Mouse (Mus musculus) neural tube, embryonic 13.5 days (tissue): ENCODE measurements around the gene Sorl1. TPM values are rescaled to one million over a fixed set of nuclear protein-coding genes. Genes with fewer than 3 reads are reported as not detected.

Experiments
- polyA plus RNA-seq: library from polyadenylated mRNA; unstranded; fragments of >200 nt; fragmentation: Nextera tagmentation; extraction: Ambion mirVana; gene quantifications from 2 replicates; pipeline ENCODE4 v1.2.1, GENCODE M21; 2015

Gene Sorl1
- polyA plus RNA-seq, 1 experiment from 2014 or later: 12.7 TPM

Other genes starting within 250 kb of the Sorl1 start
- gene Sc5d, start 140.0 kb upstream of the Sorl1 start, polyA plus RNA-seq: 59.0 and 64.9 TPM in 2 replicates